Mouse (Mus musculus) yolk sac, embryonic 10.5 days (tissue): ENCODE measurements around the gene Treml4.
"Not testable (repeated sequence)": the region's sequence is repeated elsewhere in the genome, so short reads cannot be mapped to it uniquely, and the experiment has no call there.

Experiments used
- DNase-seq: peaks from one replicate; pipeline ENCODE4 v3.0.0-alpha.2; 2017; ENCODE audit warnings: low spot score

Treml4 gene

DNA sequence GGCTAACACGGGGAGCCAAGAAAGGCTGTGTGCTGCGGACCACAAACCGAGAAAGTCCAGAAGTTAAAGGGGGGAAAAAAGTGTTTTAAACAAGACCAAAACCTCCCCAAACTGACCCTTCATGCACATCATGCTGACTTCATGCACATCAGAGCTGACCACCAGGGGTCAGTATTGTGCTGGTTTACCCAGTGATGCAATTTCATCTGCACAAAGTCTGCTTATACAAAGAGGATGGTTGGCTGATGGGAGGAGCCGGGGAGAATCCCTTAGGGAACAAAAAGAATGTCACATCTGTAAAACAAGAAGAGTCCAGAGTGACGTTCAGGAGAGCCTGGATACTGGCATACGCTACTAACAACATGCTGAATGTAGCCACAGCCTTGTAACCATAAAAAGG lies 10.8 kb downstream of the Treml4 start:
- peak; percentile 44 for DNase-seq

DNA sequence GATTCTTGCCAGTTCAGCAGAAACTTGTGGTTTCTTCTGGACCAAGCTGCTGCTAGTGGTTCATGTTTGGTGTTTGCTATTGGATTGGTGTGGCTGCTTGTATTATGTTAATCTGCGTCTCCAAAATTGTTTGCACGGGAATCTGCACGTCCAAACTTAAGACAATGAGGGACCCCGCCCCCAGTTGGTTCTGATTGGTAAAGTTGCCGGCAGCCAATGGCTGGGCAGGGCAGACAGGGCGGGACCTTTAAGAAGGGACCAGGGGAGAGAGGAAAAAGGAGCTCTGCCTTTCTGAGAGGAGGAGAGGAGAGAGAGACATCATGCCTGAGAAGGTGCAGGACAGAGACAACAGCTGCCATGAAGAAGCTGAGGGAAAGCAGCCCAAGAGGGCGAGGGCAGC lies 11.6 kb downstream of the Treml4 start:
- DNase-seq, result no peak

DNA sequence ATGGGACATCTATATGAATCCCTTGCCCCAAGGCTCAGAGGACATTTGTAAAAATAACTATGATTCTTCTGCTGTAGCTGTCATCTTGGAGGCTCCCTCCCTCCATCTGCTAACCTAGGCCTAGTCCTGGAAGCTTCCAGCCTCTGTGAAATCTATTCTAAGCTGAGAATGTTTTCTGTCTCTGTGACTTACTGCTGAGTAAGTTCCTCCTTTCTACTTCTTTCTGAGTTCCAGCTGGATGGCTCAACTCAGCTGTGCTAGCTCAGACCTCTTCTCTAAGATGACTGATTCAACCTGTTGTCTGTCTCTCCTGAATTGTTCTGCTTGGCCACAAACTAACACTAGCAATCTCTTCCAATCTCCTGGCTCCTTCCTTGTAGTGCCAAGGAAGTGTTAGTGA lies 14.3 kb downstream of the Treml4 start:
- DNase-seq, result no peak

DNA sequence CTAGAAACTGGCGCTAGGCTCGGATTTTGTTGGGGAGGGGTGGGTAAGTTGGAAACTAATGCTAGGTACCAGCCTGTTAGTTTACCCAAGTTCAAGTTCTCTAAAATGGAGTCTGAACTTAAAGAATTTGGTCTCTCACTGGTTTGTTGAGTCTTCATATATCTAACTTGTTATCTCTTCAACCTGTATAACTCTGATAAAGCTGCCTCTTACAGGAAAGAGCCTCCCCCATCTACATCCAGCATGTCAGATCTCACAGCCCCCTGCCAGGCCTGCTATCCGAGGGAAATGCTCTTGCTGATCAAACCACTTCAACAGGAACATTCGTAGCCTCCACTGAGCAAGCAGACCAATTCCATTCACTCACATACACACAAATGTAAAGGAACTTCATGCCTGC lies 14.9 kb downstream of the Treml4 start:
- no peak for DNase-seq

DNA sequence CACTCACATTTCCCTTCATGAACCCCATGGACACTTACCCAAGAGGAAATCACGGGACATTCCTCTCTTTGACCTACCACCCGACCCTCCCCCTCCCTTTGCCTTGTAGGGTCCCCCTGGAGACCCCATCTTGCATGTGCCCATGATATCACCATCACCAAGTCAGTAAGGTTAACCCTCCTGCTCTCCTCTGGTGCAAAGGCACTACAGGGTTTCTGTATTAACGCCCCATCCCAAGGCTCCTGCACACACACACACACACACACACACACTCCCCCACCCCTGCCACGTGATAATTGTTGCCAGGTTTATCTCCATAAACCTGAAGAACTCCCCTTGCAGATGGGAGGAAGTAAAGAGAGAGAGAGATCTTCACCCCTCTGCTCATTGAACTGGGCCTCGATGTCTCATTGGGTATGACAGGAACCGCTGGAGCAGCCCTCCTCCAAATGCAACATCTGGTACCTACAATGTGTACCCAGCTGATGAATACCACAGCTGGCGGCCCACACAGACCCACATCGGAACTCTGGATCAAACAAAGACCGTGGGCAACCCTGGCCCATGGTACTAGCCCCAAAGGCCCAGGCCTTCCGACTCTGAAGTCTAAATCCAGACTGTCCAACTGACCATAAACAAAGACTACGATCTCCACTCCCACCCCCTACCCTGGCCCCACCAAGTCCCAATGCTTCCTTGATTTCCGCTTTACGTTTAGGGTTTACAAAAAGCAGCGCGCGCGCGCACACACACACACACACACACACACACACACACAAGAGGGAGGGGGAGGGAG lies 17.0 kb downstream of the Treml4 start:
- DNase-seq, result no peak

DNA sequence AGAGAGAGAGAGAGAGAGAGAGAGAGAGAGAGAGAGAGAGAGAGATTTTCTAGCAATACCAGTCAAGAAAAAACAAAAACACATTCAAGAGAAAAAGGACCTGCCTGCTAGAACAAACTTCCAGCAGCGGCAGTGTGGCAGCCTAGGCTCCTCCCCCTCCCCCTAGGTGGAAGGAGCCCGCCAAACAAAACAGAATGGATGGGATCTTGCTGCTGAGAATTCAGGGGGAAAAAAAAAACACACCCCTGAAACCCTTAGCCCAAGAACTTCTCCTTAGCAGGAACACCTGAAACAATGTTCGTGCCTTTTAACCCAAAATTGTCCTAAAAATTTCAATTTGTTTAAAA lies 17.6 kb downstream of the Treml4 start:
- DNase-seq, result no peak

DNA sequence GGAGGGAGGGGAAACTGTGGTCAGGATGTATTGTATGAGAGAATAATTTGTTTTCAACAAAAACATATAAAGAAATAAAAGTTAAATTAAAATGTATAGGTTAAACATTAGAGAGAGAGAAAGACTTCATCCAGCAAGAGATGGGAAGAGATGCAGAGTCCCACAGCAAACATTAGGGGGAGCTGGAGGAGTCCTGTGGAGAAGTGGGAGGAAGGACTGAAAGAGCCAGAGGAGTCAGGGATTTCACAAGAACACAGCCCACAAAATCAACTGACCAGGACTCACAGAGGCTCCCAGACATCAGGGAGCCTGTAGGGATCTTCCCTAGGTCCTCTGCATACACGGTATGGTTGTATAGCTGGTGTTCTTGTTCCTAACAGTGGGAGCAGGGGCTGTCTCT lies 22.7 kb downstream of the Treml4 start:
- no peak for DNase-seq

DNA sequence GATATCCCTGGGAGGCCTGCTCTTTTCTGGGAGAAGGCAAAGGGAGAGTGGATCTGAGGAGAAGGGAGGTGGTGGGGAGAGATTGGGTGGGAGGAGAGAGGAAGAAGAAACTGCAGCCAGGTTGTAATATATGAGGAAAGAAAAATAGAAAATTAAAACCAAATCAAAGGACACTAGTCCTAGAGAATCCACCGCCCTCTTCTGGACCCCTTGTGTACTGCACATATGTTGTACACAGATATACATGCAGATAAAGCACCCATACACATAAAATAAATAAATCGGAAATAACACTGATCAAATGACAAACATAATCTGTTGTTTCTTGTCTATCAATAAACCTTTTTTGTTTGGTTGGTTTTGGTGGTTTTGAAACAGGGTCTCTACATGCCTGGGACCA lies 23.2 kb downstream of the Treml4 start:
- no peak for DNase-seq

DNA sequence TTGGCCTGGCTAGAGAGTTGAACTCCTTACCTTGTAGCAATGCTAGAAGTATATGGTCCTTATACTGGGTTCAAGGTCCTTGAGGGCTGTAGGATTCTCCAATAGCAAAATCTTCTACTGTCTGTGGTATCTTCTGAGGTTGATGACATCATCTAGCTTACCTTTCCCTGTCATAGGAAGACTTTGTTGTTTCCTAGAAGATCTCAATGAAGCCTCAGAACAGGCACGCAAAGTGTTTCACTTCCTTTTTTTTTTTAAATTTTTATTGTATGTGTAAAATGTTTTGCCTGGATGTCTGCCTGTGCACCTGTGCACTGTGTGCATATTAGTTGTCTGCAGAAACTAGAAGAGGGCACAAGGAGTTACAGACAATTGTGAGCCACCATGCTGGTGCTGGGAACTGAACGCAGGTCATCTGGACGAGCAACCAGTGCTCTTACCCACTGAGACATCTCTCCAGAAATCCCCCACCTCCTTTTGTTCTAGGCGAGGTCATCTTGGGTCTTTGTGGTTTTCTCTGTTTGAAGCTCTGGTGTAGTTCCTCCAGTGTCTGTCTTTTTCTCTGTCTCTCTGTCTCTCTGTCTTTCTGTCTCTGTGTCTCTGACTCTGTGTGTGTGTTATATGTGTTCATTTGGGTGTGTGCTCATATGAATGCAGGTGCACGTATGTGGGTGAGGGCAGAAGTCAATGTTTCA lies 29.6 kb downstream of the Treml4 start:
- DNase-seq, result no peak

DNA sequence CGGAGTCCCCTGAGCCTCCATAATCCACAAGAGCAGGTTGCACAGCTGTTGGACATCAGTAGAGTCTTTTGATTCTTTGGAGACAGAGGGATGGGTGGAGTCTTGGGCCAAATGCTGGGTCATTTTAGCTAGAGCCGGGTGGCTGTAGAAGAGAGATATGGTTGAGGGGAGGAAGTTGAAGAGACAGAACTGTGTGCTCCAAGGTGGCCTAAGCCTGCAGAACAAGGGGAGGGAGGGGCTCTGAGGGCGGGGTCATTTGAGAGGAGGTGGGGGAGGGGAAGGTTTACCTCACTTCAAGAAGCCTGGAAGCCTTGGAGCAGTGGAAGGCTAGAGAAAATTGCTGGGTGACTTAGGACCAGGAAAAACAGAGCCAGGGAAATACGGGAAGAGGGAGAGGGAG lies 35.1 kb downstream of the Treml4 start, which contains the start of gene Treml2:
Gene Treml2 (plus strand): TSS at position 296 of the 400 bp plus-strand sequence.
- peak; percentile 33 for DNase-seq

DNA sequence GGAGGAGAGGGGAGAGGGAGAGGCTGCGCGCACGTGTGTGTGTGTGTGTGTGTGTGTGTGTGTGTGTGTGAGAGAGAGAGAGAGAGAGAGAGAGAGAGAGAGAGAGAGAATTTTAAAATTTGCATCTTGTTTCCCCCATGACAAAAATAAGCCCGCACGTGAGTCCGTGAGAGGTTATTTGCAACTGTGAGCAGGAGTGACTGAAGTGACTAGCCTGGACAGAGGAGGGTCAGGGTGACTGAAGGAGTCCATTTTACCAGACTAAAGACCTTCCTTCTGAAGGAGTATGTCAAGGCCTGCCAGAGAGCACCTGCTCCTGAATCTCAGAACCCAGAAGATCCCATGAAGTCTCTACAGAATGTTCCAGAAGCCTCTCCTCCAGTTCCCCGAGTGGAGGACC lies 35.7 kb downstream of the Treml4 start:
- no peak for DNase-seq

DNA sequence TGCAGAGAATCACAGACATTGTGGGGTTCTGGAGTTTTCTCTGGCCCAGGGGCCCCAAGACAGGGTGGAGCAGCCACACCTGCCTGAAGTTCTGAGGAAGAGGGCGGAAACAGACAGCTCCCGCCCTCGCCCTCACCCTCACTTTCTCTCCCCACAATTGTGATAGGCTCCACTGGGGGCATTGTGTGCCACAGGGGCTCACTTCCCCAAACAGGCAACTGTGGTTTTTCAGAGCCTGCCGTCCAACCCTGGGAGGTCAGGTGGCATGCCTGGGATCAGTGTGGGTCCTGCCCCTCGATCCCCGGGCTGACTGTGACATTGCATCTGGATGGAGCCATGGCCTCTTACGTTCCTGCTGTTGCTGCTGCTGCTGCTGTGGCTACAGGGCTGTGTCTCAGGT lies 36.1 kb downstream of the Treml4 start:
- no peak for DNase-seq

DNA sequence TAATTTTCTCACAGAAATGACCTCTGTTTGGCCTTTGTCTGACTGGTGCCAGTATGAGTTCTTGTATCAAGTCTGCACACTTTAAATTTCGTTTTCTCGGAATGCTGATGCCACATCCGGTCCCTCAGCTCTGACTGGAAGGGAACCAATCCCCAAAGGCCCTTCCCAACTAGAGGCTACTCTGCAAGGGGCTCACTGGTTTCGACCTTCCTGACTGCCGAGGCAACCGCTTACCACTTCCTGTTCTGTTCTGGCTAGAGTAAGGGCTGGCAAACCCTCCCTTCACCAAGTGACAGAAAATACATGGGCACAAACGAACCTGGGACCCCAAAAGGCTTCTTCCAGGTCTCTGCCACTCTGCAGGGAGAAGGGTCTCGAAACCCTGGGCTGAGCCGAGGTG lies 36.8 kb downstream of the Treml4 start:
- no peak for DNase-seq

DNA sequence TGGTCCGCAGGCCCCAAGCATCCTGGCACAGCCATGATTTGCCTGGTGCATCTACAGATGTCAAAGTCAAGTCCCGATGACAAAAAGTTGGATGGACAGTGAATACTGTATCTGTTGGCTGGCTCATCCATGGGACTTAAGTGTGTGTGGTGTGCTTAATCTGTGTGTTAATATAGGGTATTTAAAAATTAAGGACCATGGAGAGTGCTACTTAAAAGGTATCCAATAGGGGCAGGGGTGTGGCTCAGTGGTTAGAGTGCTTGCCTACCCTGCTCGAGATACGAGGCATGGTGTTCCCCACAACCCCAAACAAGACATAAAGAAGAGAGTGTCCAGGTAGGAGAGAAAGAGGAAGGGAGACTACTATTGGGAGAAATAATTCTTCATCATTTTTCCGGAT lies 37.7 kb downstream of the Treml4 start:
- no peak for DNase-seq

DNA sequence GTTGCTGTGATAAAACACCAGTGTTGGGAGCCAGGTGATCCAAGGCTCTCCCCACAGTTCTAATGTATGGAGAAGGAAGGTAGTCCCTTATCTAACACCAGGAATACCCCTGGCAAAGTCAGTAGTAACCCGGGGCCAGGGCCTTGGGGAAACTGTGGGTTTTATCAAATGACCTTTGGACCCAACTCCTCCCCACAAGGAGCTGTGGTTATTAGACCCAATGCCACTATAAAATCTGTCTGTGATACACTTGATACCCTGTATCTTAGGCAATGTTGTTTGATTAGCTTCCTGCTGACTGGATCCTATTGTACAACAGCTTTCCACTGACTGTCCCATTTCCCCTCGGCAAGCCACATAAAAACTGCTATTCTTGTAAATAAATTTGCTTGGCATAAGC lies 48.0 kb downstream of the Treml4 start:
- no peak for DNase-seq

DNA sequence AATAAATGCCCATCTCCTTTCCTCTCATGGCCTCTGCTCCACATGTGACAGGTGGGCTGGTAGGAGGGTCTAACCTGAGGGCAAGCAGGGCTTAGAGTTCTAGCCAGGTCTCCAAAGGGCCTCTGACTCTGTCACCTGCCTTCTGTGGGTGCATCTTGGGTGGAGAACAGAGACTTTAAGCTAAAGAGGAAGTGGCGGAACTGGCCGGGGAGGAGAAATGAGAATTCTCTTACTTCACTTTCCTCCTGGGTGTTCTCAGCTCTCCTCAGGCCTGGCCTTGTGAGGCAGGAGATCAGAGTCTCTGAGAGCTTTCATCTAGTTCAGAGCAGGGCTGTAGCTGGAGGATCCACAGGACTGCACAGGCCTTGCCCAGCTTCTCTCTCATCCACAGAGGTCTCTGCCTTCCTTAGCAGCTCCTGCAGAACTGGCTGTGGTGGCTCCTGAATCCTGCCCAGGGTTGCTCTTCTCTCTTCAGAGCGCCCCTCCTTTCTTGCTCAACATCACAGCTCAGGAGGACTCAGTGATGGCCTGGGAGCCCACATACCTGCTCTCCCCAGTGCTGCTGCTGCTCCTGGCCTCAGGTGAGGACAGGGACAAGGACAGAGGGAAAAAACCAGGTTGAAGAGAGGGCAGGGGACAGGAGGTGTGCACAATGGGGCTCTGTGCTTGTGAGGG lies 51.9 kb downstream of the Treml4 start, which contains the start of gene B430306N03Rik:
Gene B430306N03Rik (plus strand): TSS at position 237 of the 675 bp plus-strand sequence.
- not testable (repeated sequence) for DNase-seq

DNA sequence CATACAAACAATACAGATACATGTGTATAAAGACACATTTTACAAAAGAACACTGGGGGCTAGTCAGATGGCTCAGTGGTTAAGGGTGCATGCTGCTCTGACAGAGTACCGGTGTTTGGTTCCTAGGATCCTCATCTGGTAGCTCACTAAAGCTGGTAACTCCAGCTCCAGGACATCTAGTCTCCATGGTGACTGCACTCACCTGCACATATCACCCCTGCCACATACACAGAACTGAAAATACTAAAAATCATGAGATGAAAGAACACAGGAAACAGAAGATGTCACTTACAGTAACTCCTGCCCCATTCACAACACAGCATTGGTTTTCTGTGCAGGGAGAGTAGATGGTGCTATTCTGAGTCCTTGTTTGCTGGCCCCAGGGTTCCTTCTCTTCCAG lies 54.6 kb downstream of the Treml4 start:
- no peak for DNase-seq

DNA sequence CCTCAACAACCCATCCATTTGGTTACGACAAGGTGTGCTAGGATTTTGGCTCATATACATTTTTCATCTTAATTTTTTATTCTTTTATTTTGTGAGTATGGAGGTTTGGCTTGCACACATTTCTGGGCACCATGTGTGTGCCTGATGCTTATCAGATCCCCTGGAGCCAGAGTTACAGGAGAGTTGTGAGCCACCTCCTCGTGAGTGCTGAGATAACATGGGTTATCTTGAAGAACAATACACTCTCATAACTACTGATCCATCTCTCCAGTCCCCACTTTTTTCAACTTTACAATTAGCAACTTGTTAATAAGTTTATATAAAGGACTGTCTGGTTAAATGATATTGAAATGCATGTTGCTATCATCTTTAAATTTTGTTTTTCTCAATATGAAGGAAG lies 57.2 kb downstream of the Treml4 start:
- no peak for DNase-seq

DNA sequence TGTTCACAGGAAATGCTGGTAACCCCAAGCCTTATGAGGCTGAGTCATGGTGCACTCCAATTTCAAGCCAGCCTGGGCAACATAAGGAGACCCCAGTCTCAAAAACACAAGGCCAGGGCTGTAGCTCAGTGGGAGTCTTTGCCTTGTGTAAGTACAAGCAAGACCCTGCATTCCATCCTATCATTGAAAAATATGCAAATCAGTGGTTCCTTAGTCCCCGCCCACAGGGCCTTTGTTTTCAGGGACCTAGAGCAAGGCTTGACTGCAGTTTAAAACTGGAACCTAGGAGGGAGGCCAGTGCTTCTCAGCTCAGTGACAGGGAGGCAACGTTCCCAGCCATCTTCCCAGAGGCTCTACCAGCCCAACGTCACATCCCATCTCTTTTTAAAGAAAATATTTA lies 59.1 kb downstream of the Treml4 start:
- DNase-seq, result no peak

DNA sequence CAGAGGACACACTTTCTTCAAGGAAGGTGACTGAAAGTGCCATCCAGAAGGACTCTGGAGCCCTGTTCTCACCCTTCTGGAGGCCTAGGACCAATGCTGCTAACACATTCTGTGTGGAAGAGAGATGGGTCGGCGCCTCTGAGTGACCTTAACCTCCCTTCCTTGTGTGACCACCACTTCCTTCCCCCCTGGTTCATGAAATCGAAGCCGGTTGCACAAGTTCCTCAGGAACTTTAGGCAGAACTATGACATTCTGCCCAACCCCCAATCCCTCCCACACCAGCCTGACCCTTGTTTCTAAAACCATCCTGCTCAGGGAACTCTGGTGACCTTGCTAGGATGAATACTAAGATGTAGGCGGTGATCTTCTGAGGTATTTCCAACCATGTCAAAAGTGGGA lies 60.2 kb downstream of the Treml4 start:
- no peak for DNase-seq
